Mouse (Mus musculus): ENCODE data around the gene Etv6. TPM values are rescaled to one million over a fixed set of nuclear protein-coding genes. Genes with fewer than 3 reads are reported as not detected.

The Etv6 gene
- polyA plus RNA-seq, 1 experiment, result 25.8 TPM

DNA sequence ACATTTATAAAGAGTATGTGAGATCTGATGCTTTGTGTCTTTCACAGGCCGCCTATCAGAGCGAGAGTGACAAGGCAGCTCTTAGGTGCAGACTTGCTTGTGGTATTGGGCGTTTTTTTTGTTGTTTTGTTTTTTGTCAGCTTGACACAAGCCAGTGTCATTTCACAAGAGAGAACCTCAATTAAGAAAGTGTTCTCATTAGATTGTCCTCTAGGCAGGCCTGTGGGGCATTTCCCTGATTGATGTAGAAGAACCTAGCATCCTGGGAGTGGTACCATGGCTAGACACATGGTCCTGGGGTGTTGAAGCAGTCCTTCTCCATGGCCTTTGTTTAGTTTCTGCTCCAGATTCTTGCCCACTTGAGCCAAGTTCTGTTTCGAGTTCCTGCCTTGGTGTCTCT is 31.5 kb downstream of the Etv6 start:
- Histone ChIP-seq H3K4me3 (ENCODE audit: insufficient read depth, low read length) (no peak overlapping the region), H3K4me1 (ENCODE audit: control insufficient read depth, insufficient read depth, low read length) (no peaks in the 10 kb centered on the region; the same call in 1 of the 2 replicates), H3K27ac (ENCODE audit: insufficient read depth, low read length) (no peak overlapping the region)
- TF ChIP-seq POLR2A (IDR thresholded peaks at IDR 0.05; ENCODE audit: low read depth, low read length), result no peak
- TF ChIP-seq CTCF (IDR thresholded peaks at IDR 0.05; ENCODE audit: borderline replicate concordance, insufficient read depth, low read length), result no peak

DNA sequence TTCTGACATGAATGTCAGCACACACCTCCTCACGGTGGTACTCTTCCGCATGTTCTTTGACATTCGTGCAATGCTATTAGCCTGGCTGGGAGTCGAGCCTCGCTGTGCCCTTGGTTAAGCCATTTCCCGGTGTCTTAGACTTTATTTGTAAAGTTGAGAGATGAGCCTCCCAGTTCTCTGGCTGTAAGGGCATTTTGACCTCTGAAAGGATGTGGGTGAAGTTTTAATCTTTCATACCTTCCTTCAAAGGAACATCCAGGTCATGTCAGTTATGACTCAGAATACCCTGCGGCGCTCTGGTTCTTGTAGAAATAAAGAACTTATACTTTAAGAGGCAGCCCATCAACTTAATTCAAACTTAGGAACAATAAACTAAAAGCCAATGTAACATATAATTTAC is 32.0 kb downstream of the Etv6 start:
- Histone ChIP-seq H3K4me3 (ENCODE audit: insufficient read depth, low read length) (no peak overlapping the region), H3K27ac (ENCODE audit: insufficient read depth, low read length) (no peak overlapping the region), H3K4me1 (ENCODE audit: control insufficient read depth, insufficient read depth, low read length) (no peaks in the 10 kb centered on the region; the same call in 1 of the 2 replicates)
- TF ChIP-seq POLR2A (IDR thresholded peaks at IDR 0.05; ENCODE audit: low read depth, low read length), result no peak
- TF ChIP-seq CTCF (IDR thresholded peaks at IDR 0.05; ENCODE audit: borderline replicate concordance, insufficient read depth, low read length), result no peak

DNA sequence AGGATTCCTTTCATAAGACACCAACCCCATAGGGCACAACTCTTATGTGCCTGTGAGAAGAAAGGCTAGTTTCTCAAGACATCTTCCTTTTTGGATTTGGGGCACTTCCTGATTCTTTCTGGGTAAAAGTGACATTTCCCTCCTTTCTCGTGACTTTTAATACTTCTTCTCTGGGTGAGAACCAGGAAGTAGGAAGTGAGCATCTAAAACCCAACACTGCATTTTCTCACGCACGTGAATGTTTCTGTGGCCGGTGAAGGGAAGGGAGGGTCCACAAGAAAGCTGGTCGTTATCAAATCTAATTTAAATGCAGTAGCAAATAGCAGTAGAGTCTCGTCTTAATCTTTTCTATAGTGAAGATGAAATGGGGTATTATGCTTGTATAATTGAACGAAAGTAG is 36.9 kb downstream of the Etv6 start:
- no peak overlapping the region for H3K27ac ChIP-seq (ENCODE audit: insufficient read depth, low read length)
- H3K4me1 ChIP-seq (ENCODE audit: control insufficient read depth, insufficient read depth, low read length), result no peaks in the 10 kb centered on the region
- TF ChIP-seq POLR2A (IDR thresholded peaks at IDR 0.05; ENCODE audit: low read depth, low read length) (no peak), CTCF (IDR thresholded peaks at IDR 0.05; ENCODE audit: borderline replicate concordance, insufficient read depth, low read length) (no peak)
- no peak overlapping the region for H3K4me3 ChIP-seq (ENCODE audit: insufficient read depth, low read length)

DNA sequence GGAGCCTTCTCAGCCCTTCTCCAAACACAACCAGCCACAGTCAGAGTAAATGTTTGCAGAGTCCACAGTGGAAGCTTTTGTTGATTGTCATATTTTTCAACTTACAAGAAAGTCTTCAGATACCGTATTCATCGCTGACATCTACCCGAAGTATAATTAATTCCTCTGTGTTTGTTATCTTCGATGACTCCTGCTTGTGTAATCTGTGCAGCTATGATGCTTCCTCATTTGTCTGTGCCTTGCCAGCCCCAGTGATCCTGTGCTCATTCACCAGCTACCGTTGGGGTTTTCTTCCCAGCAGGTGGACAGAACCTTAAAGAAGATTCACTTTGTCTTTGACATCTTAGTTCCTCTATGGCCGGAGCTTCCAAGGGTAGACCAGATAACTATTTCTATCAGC is 37.4 kb downstream of the Etv6 start:
- Histone ChIP-seq H3K4me1 (ENCODE audit: control insufficient read depth, insufficient read depth, low read length) (no peaks in the 10 kb centered on the region), H3K4me3 (ENCODE audit: insufficient read depth, low read length) (no peak overlapping the region), H3K27ac (ENCODE audit: insufficient read depth, low read length) (no peak overlapping the region)
- TF ChIP-seq POLR2A (IDR thresholded peaks at IDR 0.05; ENCODE audit: low read depth, low read length), result no peak
- TF ChIP-seq CTCF (IDR thresholded peaks at IDR 0.05; ENCODE audit: borderline replicate concordance, insufficient read depth, low read length), result no peak

DNA sequence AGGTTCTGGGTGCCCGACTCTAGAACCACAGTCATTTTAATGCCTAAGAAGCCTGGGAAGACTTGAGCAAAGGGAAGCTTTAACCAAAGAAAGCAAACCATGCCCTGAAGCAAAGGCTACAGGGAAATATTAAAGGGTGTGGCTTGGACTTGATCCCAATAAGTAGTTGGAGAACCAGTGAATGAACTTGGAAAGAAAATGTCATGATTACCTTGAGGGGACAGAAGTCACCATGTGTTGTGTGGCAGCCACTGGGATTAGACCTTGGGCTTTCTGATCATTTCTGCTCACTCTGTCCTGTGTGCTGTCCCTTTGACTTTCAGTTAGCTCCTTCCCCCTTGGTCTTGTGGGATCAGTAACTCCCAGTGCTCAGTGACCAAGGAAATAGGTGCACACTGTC is 38.9 kb downstream of the Etv6 start:
- TF ChIP-seq CTCF (IDR thresholded peaks at IDR 0.05; ENCODE audit: borderline replicate concordance, insufficient read depth, low read length), result no peak
- no peak for TF ChIP-seq POLR2A (IDR thresholded peaks at IDR 0.05; ENCODE audit: low read depth, low read length)
- no peaks in the 10 kb centered on the region for H3K4me1 ChIP-seq (ENCODE audit: control insufficient read depth, insufficient read depth, low read length)
- H3K27ac ChIP-seq (ENCODE audit: insufficient read depth, low read length), result no peak overlapping the region
- no peak overlapping the region for H3K4me3 ChIP-seq (ENCODE audit: insufficient read depth, low read length)

DNA sequence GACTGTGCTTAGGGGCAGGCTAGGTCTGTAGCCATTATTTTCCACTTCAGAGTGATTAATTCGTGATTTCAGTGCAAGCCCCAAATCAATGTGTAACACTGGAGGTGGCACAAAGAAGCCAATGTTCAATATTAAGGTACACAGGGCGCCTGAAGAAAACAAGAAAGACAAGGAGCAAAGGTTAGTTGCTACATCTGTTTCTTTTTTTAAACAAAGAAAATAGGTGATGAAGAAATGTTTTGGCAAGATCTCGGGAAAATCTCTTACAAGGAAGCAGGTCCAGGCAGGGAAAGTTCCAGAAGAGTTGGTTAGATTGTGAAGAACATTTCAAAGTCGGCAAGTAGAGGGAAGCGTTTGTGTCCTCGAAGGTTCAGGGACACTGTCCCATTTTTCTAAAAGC is 39.5 kb downstream of the Etv6 start:
- TF ChIP-seq POLR2A (IDR thresholded peaks at IDR 0.05; ENCODE audit: low read depth, low read length), result no peak
- TF ChIP-seq CTCF (IDR thresholded peaks at IDR 0.05; ENCODE audit: borderline replicate concordance, insufficient read depth, low read length), result no peak
- no peaks in the 10 kb centered on the region for H3K4me1 ChIP-seq (ENCODE audit: control insufficient read depth, insufficient read depth, low read length)
- no peak overlapping the region for H3K4me3 ChIP-seq (ENCODE audit: insufficient read depth, low read length)
- H3K27ac ChIP-seq (ENCODE audit: insufficient read depth, low read length), result no peak overlapping the region

DNA sequence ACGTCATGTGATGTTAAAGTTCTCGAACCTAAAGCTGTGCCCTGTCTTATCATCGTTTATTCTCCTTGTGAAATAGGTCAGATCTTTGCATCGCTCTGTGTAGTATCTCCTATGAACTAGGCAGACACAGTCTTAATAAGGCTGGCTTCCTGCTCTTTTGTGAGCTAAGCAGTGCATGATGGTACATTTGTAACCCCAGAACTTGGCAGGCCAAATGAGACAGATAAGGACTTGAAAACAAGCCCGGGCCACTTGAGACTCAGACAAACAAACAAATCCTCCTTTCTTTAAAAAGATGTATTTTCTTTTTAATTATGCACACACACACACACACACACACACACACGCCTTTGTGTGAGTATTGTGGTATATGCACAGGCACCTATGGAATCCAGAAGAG is 42.5 kb downstream of the Etv6 start:
- TF ChIP-seq CTCF (IDR thresholded peaks at IDR 0.05; ENCODE audit: borderline replicate concordance, insufficient read depth, low read length), result no peak
- TF ChIP-seq POLR2A (IDR thresholded peaks at IDR 0.05; ENCODE audit: low read depth, low read length), result no peak
- H3K27ac ChIP-seq (ENCODE audit: insufficient read depth, low read length), result no peak overlapping the region
- no peaks in the 10 kb centered on the region; the same call in 1 of the 2 replicates for H3K4me1 ChIP-seq (ENCODE audit: control insufficient read depth, insufficient read depth, low read length)
- no peak overlapping the region for H3K4me3 ChIP-seq (ENCODE audit: insufficient read depth, low read length)

DNA sequence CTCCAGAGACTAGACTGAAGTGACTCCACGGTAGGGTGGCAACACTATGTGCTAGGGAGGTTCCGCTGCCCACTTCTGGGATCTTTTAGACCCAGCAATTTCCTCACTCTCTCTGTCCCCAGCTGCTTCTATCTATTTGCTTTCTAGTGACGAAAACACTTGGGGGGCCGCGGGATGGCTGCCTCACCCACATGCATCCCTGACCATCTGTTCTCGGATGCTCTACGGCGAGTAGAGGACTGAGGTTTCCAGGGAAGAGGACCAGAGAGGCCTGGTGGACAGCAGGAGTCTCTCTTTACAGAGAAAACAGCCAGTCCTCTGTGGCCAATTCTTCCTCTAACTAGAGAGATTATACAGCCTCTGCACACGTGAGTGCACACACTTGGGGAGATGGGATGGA is 43.6 kb downstream of the Etv6 start:
- Histone ChIP-seq H3K4me3 (ENCODE audit: insufficient read depth, low read length) (no peak overlapping the region), H3K27ac (ENCODE audit: insufficient read depth, low read length) (no peak overlapping the region), H3K4me1 (ENCODE audit: control insufficient read depth, insufficient read depth, low read length) (no peaks in the 10 kb centered on the region; the same call in 1 of the 2 replicates)
- TF ChIP-seq CTCF (IDR thresholded peaks at IDR 0.05; ENCODE audit: borderline replicate concordance, insufficient read depth, low read length) (no peak), POLR2A (IDR thresholded peaks at IDR 0.05; ENCODE audit: low read depth, low read length) (no peak)

DNA sequence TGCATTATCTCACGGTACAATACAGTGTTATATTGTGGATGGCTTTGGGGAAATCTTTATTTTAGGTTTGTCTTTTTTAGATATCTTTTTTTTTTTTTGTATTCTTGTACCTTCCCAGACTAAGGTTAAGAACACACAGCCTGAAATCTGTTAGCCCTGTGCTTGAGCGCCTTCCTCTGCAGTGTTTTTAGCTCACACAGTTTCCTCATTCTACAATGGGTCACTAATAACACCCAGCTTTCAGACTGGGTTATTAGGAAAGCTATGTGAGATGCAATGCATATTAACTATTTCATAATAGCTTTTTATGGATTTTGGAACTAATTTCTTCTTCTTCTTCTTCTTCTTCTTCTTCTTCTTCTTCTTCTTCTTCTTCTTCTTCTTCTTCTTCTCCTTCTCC is 44.1 kb downstream of the Etv6 start:
- Histone ChIP-seq H3K4me1 (ENCODE audit: control insufficient read depth, insufficient read depth, low read length) (no peaks in the 10 kb centered on the region; the same call in 1 of the 2 replicates), H3K27ac (ENCODE audit: insufficient read depth, low read length) (no peak overlapping the region), H3K4me3 (ENCODE audit: insufficient read depth, low read length) (no peak overlapping the region)
- TF ChIP-seq POLR2A (IDR thresholded peaks at IDR 0.05; ENCODE audit: low read depth, low read length) (no peak), CTCF (IDR thresholded peaks at IDR 0.05; ENCODE audit: borderline replicate concordance, insufficient read depth, low read length) (no peak)

DNA sequence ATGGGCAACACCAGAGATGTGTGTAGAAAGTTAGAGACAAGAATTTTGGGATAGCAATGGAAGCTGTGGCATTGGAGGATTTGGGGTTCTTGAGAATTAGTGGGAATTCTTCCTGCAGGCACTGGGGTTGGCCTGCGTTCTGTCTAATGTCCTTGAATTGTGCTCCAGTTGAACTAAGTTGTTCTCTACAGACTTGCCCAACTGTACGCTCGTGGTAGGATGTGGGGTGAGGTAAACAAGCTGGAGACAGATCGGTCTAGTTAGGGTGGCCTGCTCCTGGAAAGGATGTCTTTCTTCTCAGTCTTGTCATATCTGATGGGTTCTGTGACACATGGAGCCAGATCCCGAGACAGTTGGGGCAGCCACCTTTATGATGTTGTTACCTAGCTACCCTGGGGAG is 45.4 kb downstream of the Etv6 start:
- Histone ChIP-seq H3K27ac (ENCODE audit: insufficient read depth, low read length) (no peak overlapping the region), H3K4me1 (ENCODE audit: control insufficient read depth, insufficient read depth, low read length) (peaks cover 4% of the 10 kb centered on the region), H3K4me3 (ENCODE audit: insufficient read depth, low read length) (no peak overlapping the region)
- TF ChIP-seq CTCF (IDR thresholded peaks at IDR 0.05; ENCODE audit: borderline replicate concordance, insufficient read depth, low read length) (no peak), POLR2A (IDR thresholded peaks at IDR 0.05; ENCODE audit: low read depth, low read length) (no peak)
